Mouse (Mus musculus) heart, postnatal 0 days (tissue): ENCODE results near the gene Celf6.

Experiments used
- CTCF ChIP-seq: IDR thresholded peaks from 2 replicates; pipeline ENCODE4 v1.5.1; 2016; ENCODE audit warnings: antibody characterized with exemption, control low read depth, low read depth
- EP300 ChIP-seq: IDR thresholded peaks from 2 replicates; pipeline ENCODE4 v1.6.1; 2016; ENCODE audit warnings: antibody characterized with exemption, low read depth

- TF ChIP-seq CTCF = no peak
- no peak for TF ChIP-seq EP300
These were observed 33.0 kb upstream of the Celf6 start for GRCm38 (mm10) chr9:59544739-59545138.
